13 mouse cellular contexts compared by ENCODE assay signal in the genomic region with DNA sequence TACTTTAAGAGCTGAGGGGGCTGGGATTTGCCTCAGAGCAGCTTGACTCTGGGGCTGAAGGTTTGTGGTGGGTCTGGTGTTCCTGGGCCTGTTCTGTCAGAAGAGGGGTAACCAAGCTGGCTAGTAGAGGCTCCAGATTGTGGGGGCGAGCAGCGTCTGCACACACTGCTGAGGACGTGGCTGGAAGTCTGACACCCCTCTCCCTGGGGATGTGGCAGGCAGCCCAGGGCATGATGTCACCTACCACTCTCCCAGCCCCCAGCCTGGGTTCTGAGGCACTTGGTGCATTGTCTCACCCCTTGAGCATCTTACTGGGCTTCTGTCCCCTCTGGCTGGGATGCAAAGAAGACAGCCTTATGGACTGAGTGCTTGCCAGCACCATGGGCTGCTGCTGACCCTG. TPM values are rescaled to one million over a fixed set of nuclear protein-coding genes. Genes with fewer than 3 reads are reported as not detected.
A peak's percentile ranks its signal among the peaks of the same experiment; 100 is the strongest.
DNase-seq lines count a peak whose midpoint lies in the region; ATAC-seq lines count a peak whose summit lies in the region.
"Had no signal": no experiment of that assay in that cellular context is flagged by ENCODE, and none has a peak within 500 bp of the region (broad histone marks: within the 10 kb centered on the region; RNA-seq: fewer than 3 reads in every experiment).

No protein-coding gene starts in this region.

- H3K4me1 ChIP-seq in hindbrain, embryonic 13.5 days (replicated peaks): no peaks in the 10 kb centered on the region
- H3K4me1 ChIP-seq: hindbrain, embryonic 15.5 days had no signal

- H3K36me3 ChIP-seq in hindbrain, embryonic 13.5 days: no peaks in the 10 kb centered on the region
- H3K36me3 ChIP-seq: hindbrain, embryonic 15.5 days had no signal

- no peak overlapping the region for H3K9ac ChIP-seq in hindbrain, embryonic 13.5 days
- H3K9ac ChIP-seq: hindbrain, embryonic 15.5 days had no signal

- no peaks in the 10 kb centered on the region for H3K9me3 ChIP-seq in hindbrain, embryonic 13.5 days
- H3K9me3 ChIP-seq: hindbrain, embryonic 15.5 days had no signal

- H3K27ac ChIP-seq in hindbrain, embryonic 13.5 days: no peak overlapping the region
- H3K27ac ChIP-seq: hindbrain, embryonic 15.5 days had no signal

- H3K4me3 ChIP-seq in hindbrain, embryonic 13.5 days: no peak overlapping the region
- H3K4me3 ChIP-seq: hindbrain, embryonic 15.5 days; myocyte had no signal

- peak; percentile 11 to 30 for DNase-seq in layer of hippocampus, adult 18-20 months (ENCODE audit: low spot score in 2 of 2)
- DNase-seq in layer of hippocampus, adult 9-10 months (ENCODE audit: low spot score): no peak
- peak; percentile 49 for DNase-seq in gastrocnemius, adult 18-20 months (ENCODE audit: low spot score)
- peak; percentile 42 to 52 for DNase-seq in gastrocnemius, postnatal 4 days (ENCODE audit: low spot score in 2 of 2)
- peak; percentile 39 to 49 for DNase-seq in layer of hippocampus, postnatal 10 days (ENCODE audit: low spot score in 2 of 2)
- DNase-seq: adrenal gland, postnatal 36 days; embryo, embryonic 11 days; kidney, adult 9 months; lung, adult 2 months had no signal

- H3K4me2 ChIP-seq in hindbrain, embryonic 13.5 days: no peak overlapping the region
- H3K4me2 ChIP-seq: hindbrain, embryonic 15.5 days had no signal

- H3K27me3 ChIP-seq in hindbrain, embryonic 13.5 days: peaks cover 38% of the 10 kb centered on the region
- H3K27me3 ChIP-seq: hindbrain, embryonic 15.5 days had no signal

- ATAC-seq in hindbrain, embryonic 13.5 days (ENCODE audit: low FRiP score): no peak
- no peak for ATAC-seq in CD4-positive, CD25-positive, alpha-beta regulatory T cell, adult 4 months

- 69% methylated on average over 3 of the region's 3 CpGs for WGBS in hindbrain, embryonic 13.5 days

RNA-seq across cellular contexts. Expression of gene Hmcn2, which starts 34.2 kb away (rescaled TPM):
- under 1 TPM; 0.05 to 0.33 TPM for total RNA-seq in layer of hippocampus, adult 18-20 months (2021)
- total RNA-seq in gastrocnemius, adult 18-20 months (2021): 10 to 100 TPM; 25.9 to 30.7 TPM
- 10 to 100 TPM; 45.3 to 47.6 TPM for total RNA-seq in gastrocnemius, postnatal 4 days (2021)
- under 1 TPM; 0.27 to 0.56 TPM for total RNA-seq in layer of hippocampus, postnatal 10 days (2021)
- polyA plus RNA-seq in hindbrain, embryonic 13.5 days (2015; fragmentation: Nextera tagmentation; extraction: Ambion mirVana): 0.12 and 0.19 TPM in 2 replicates
- under 1 TPM; 0.36 to 0.48 TPM for polyA plus RNA-seq in CD4-positive, CD25-positive, alpha-beta regulatory T cell, adult 4 months (2017; shearing (Covaris generic))

Comparison
In these comparisons a context has a peak if more than half of its experiments do, and no peak if none do; other contexts are left out.
1. RNA of gene Hmcn2, which starts 34.2 kb away (total RNA-seq): 45.3 to 47.6 TPM in gastrocnemius, postnatal 4 days and 25.9 to 30.7 TPM in gastrocnemius, adult 18-20 months; 0.27 to 0.56 TPM in layer of hippocampus, postnatal 10 days and 0.05 to 0.33 TPM in layer of hippocampus, adult 18-20 months; every median in the first group is over 10 times any median in the second.